Mouse (Mus musculus) liver, embryonic 11.5 days (tissue): ENCODE measurements at regions not wholly inside any gene's neighbourhood (a gene's known extent, or its start where the extent isn't known, plus 50 kb on each side); places are given as distances from the start of the nearest gene placed in this dataset.

Experiments
- ATAC-seq: fragments of 200-750 bp; cut with Nextera tagmentation; replicated peaks from 2 replicates; pipeline ENCODE4 v1.8.0; 2017; ENCODE audit warnings: moderate number of reproducible peaks, mild to moderate bottlenecking, moderate TSS enrichment, moderate library complexity; ENCODE audit not compliant: low FRiP score
- DNase-seq: peaks from one replicate; pipeline ENCODE4 v3.0.0-alpha.2; 2017; ENCODE audit warnings: low spot score
- H3K27ac ChIP-seq: fragments of 300-500 bp; sonication (generic); 2 replicates; pipeline ENCODE4 v1.5.1; 2014; ENCODE audit warnings: mild to moderate bottlenecking, low read depth, low read length, control low read depth
- H3K27me3 ChIP-seq: fragments of 300-500 bp; sonication (generic); replicated peaks from 2 replicates; pipeline ENCODE4 v1.6.1; 2014; ENCODE audit warnings: low read length, mixed read lengths; ENCODE audit not compliant: control insufficient read depth, insufficient read depth
- H3K36me3 ChIP-seq: fragments of 300-500 bp; sonication (generic); 2 replicates; pipeline ENCODE4 v1.6.1; 2014; ENCODE audit warnings: mild to moderate bottlenecking, low read length, moderate library complexity, mixed read lengths; ENCODE audit not compliant: control insufficient read depth, insufficient read depth
- H3K4me1 ChIP-seq: fragments of 300-500 bp; sonication (generic); replicated peaks from 2 replicates; pipeline ENCODE4 v1.6.1; 2014; ENCODE audit warnings: low read length, mixed read lengths; ENCODE audit not compliant: control insufficient read depth, insufficient read depth
- H3K4me2 ChIP-seq: fragments of 300-500 bp; sonication (generic); 2 replicates; pipeline ENCODE4 v1.6.1; 2014; ENCODE audit warnings: mild to moderate bottlenecking, control low read depth, moderate library complexity
- H3K4me3 ChIP-seq: fragments of 300-500 bp; sonication (generic); 2 replicates; pipeline ENCODE4 v1.5.1; 2014; ENCODE audit warnings: low read depth, low read length, control low read depth
- H3K9ac ChIP-seq: fragments of 300-500 bp; sonication (generic); 2 replicates; pipeline ENCODE4 v1.6.1; 2014; ENCODE audit warnings: low read depth, low read length, control low read depth
- H3K9me3 ChIP-seq: fragments of 300-500 bp; sonication (generic); 2 replicates; pipeline ENCODE4 v1.6.1; 2016; ENCODE audit warnings: low read length, inconsistent platforms, mixed read lengths; ENCODE audit not compliant: control insufficient read depth
- WGBS: fragments of 180-500 bp; shearing (Covaris S2); extraction: QIAGEN DNeasy Blood & Tissue Kit; methylation state at CpG from one replicate; pipeline ENCODE4 v1.1.7; 2014; 5-methylcytosine and 5-hydroxymethylcytosine counted together

DNA sequence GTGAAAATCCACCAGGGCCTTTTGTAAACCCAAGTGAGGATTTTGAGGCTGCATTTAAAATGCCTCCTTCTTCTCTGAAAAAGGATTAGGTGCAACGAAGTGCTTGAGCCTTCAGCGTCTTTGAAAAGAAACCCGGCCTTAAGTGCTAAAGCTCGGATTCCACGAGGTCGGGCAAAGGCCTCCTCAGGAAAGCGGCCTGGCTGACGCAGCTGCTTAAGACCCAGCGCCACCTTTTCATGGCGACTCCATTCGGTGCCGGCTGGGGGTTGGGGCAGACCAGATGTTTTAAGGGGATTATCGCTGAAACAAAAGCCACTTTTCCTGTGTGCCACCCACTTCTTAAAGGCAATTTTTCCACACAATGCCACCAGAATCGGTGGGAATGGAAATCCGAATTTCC is 61.6 kb upstream of the 4932438H23Rik start:
- no peak overlapping the region for H3K9ac ChIP-seq
- no peaks in the 10 kb centered on the region for H3K9me3 ChIP-seq
- H3K27ac ChIP-seq = no peak overlapping the region
- WGBS = 50% methylated on average over 15 of the region's 15 CpGs
- no peak for DNase-seq
- H3K4me1 ChIP-seq = no peaks in the 10 kb centered on the region
- no peaks in the 10 kb centered on the region for H3K36me3 ChIP-seq
- no peaks in the 10 kb centered on the region for H3K27me3 ChIP-seq
- ATAC-seq = no peak
- H3K4me3 ChIP-seq = no peak overlapping the region
- H3K4me2 ChIP-seq = no peak overlapping the region

DNA sequence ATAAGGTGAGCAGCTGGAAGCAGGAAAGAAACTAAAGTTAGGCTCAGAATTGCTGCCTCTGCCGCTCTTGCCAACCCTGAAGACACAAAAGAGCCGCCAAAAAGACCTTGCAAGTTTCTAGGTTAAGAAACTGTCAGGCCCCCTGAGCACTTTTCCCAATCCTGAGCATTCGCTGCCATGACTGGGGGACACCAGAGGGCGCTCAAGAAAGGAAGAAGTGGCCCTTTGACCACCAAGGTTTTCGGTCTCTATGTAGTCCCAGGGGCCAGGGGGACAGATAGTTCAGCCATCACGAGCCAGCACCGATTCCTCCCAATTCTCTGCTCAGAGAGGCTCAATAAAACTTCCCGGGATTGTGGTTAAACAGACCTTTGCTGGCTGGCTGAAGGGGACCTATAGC is 64.6 kb upstream of the Olig2 start:
- Histone ChIP-seq H3K27me3 (no peaks in the 10 kb centered on the region), H3K9ac (no peak overlapping the region), H3K4me1 (no peaks in the 10 kb centered on the region), H3K4me2 (no peak overlapping the region), H3K27ac (no peak overlapping the region), H3K9me3 (no peaks in the 10 kb centered on the region), H3K4me3 (no peak overlapping the region), H3K36me3 (no peaks in the 10 kb centered on the region)
- WGBS = 16% methylated on average over 8 of the region's 8 CpGs
- ATAC-seq = no peak
- no peak for DNase-seq

DNA sequence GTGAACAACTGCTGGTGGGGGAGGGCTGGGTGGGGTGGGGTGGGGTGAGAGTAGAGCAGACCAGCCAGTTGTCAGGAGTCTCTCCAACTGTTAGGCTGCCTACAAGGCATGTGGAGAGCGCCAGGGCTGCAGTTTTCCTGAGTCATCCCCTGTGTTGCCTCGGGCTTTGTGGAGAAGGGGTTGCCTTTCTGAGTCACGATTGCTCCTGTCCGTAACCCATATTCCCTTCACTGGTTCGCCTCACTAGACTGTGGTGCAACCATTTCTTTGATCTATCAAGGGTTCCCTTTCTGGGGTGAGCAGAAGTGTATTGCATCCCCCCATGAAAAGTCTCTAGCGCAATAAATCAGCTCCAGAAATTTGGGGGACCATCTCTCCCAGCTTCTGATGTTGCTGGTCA is 63.6 kb upstream of the Olig2 start:
- no peaks in the 10 kb centered on the region for H3K27me3 ChIP-seq
- 74% methylated on average over 6 of the region's 6 CpGs for WGBS

DNA sequence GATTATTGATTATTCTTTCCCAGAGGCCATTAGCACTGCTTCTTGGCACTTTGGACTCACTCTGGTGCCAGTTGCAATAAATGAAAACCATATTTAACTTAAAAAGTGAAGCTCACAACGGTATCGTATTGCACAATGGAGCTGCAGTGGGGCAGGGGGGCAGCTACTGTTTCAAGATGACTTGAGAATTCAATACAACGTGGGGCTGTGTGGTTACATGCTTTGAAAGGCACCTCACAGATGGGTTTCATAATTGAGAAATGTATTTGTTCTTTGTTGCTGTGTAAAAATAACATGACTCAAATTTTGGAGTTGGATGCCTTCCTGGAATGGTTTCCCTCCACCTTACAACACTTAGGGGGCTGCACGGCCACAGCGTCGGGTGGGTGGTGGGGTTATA is 62.9 kb upstream of the Olig2 start:
- Histone ChIP-seq H3K36me3 (no peaks in the 10 kb centered on the region), H3K4me1 (no peaks in the 10 kb centered on the region), H3K4me2 (no peak overlapping the region), H3K27me3 (no peaks in the 10 kb centered on the region), H3K9me3 (no peaks in the 10 kb centered on the region), H3K9ac (no peak overlapping the region), H3K4me3 (no peak overlapping the region), H3K27ac (no peak overlapping the region)
- 86% methylated on average over 6 of the region's 6 CpGs for WGBS
- DNase-seq (no peak), ATAC-seq (no peak)

More for the DNA sequence above, 63.6 kb upstream of the Olig2 start:
- no peak for DNase-seq
- Histone ChIP-seq H3K27ac (no peak overlapping the region), H3K4me3 (no peak overlapping the region), H3K9me3 (no peaks in the 10 kb centered on the region), H3K4me1 (no peaks in the 10 kb centered on the region), H3K36me3 (no peaks in the 10 kb centered on the region), H3K9ac (no peak overlapping the region), H3K4me2 (no peak overlapping the region)
- no peak for ATAC-seq

DNA sequence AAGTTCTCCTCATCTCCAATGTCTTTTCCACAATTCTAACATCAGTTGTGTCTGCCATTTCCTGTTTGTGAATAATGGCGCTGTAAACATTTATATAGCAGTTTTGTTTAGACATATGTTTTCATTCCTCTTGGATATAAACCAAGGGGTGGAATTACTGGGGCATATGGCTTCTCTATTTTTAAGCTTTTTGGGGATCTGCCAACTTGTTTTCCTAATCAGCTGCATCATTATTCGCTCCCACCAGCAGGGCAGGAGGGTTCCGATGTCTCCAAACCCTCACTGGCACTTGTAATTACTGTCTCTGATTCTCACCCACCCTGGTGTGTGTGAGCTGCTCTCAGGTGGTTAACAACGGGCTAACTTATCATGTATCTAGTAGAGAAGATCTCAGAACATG is 59.4 kb upstream of the Olig2 start:
- ATAC-seq (no peak), DNase-seq (no peak)
- Histone ChIP-seq H3K27ac (no peak overlapping the region), H3K27me3 (peaks cover 3% of the 10 kb centered on the region; the same call in 1 of the 2 replicates), H3K4me1 (peaks cover 6% of the 10 kb centered on the region), H3K9ac (no peak overlapping the region), H3K36me3 (no peaks in the 10 kb centered on the region), H3K9me3 (no peaks in the 10 kb centered on the region), H3K4me3 (no peak overlapping the region), H3K4me2 (no peak overlapping the region)
- WGBS = 81% methylated on average over 4 of the region's 4 CpGs

DNA sequence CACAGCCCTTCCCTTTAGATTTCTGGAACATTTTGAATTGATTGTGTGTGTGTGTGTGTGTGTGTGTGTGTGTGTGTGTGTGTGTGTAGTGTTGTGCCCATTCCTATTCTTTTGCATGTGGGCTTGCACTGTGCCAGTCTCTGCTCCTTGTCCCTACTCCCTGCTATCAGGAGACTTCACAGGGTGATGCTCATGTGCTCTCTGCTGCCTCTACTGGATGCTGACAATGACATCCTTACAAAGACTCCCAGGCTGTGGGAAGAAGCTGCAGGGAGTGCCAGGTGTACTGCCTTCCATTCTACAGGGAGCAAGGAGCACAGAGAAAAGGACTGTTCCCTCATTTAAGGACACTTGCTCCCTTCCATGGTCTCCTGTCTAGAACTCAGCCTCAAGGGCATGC is 58.4 kb upstream of the Olig2 start:
- H3K36me3 ChIP-seq = no peaks in the 10 kb centered on the region
- no peak overlapping the region for H3K4me2 ChIP-seq
- no peaks in the 10 kb centered on the region for H3K9me3 ChIP-seq
- H3K4me1 ChIP-seq = peaks cover 6% of the 10 kb centered on the region
- H3K4me3 ChIP-seq = no peak overlapping the region
- no peak for DNase-seq
- no peak overlapping the region for H3K9ac ChIP-seq
- ATAC-seq = no peak
- peaks cover 3% of the 10 kb centered on the region; the same call in 1 of the 2 replicates for H3K27me3 ChIP-seq
- no peak overlapping the region for H3K27ac ChIP-seq

DNA sequence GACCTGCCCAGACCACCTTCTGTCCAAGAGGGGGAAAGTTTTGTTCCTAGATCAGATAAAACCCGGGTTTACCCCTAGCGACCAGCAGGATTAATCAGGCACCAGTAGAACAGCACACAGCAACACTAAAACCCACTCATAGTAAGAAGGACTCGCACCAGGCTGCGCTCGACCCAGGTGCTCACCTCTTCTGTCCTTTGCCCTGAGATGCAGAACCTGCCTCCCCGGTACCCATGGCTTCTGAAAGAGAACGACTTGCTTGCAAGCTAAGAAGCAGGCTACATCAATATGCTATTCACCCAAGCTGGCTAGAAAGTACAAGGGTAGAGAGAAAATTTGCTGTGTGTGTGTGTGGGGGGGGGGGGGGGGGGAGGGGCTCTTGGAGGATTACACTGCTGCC is 56.9 kb upstream of the Olig2 start:
- Histone ChIP-seq H3K9me3 (no peaks in the 10 kb centered on the region), H3K9ac (no peak overlapping the region), H3K27me3 (peaks cover 3% of the 10 kb centered on the region; the same call in 1 of the 2 replicates), H3K36me3 (no peaks in the 10 kb centered on the region), H3K27ac (no peak overlapping the region), H3K4me2 (no peak overlapping the region), H3K4me1 (peaks cover 6% of the 10 kb centered on the region), H3K4me3 (no peak overlapping the region)
- ATAC-seq = no peak
- DNase-seq = no peak
- WGBS = 59% methylated on average over 7 of the region's 7 CpGs

DNA sequence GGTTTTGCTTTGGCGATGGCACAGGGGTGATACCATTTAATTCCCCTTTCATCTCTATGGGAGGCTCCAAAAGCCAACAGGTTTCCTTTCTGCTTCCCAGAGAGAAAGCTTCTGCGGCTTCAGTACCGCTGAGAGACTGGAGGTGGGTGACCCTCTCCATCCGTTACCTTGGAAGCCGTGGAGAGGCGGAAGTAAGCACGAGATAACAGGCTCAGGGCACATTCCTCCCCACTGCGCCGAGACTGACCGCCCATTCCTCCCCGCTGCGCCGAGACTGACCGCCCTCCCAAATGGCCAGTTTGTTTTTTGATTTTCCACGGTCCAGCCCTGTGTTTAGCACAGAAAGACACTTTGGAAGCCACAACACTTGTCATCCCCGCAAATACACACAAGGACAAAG is 55.4 kb upstream of the Olig2 start:
- Histone ChIP-seq H3K9ac (no peak overlapping the region), H3K9me3 (no peaks in the 10 kb centered on the region), H3K4me3 (peak overlapping the region; percentile 37), H3K4me2 (peak overlapping the region; percentile 70), H3K36me3 (no peaks in the 10 kb centered on the region), H3K4me1 (peaks cover 6% of the 10 kb centered on the region), H3K27ac (no peak overlapping the region), H3K27me3 (peaks cover 3% of the 10 kb centered on the region; the same call in 1 of the 2 replicates)
- DNase-seq (peak; percentile 44), ATAC-seq (no peak)
- under 1% methylated on average over 16 of the region's 16 CpGs for WGBS

DNA sequence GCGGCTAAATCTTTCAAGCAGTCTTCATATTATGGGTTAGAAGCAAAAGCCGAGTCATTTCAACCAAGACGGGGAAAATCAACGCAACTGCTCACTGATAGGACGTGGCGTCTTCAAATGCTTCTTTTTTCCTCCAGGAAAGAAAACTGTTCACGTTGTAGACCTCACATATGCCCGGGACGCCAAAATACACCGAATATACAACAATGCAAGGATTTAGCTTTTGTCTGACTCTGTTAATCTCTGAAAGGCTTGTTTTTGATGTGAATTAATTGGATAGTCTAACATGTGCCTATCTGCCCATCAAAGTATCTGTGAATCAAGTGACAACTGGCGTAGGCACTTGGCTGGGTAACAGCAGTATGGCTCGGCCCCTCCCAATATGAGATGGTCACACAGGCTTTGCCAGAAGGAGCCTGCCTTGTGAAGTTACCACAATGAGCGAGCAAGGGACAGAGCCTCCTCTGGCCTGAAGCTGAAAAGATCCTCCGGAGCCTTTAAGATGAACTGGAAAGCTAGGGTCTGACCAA is 53.3 kb upstream of the Olig2 start:
- Histone ChIP-seq H3K36me3 (no peaks in the 10 kb centered on the region), H3K9ac (no peak overlapping the region), H3K27ac (no peak overlapping the region), H3K27me3 (peaks cover 3% of the 10 kb centered on the region; the same call in 1 of the 2 replicates), H3K4me1 (peaks cover 6% of the 10 kb centered on the region), H3K9me3 (no peaks in the 10 kb centered on the region), H3K4me2 (no peak overlapping the region), H3K4me3 (no peak overlapping the region)
- WGBS = 83% methylated on average over 14 of the region's 14 CpGs
- ATAC-seq = no peak
- DNase-seq = no peak
